Mouse (Mus musculus) lung, postnatal 4 days (tissue): ENCODE results near the gene Gm20852.
"Not testable (repeated sequence)": the region's sequence is repeated elsewhere in the genome, so short reads cannot be mapped to it uniquely, and the experiment has no call there.

Source experiments
- DNase-seq, 2 experiments: peaks; one replicate each; pipeline ENCODE4 v3.0.0; 2021

Gene Gm20852

GRCm38 (mm10) chrY:66742023-66742422 is at the start of gene Gm20852:
TSS of gene Gm20852 (minus strand) at chrY:66742123.
- not testable (repeated sequence) for DNase-seq
